Mouse (Mus musculus): ENCODE measurements at regions not wholly inside any gene's neighbourhood (a gene's known extent, or its start where the extent isn't known, plus 50 kb on each side); places are given as distances from the start of the nearest gene placed in this dataset.

- Histone ChIP-seq H3K27ac (replicated peaks) (no peak overlapping the region), H3K36me3 (no peaks in the 10 kb centered on the region), H3K9me3 (no peaks in the 10 kb centered on the region), H3K9ac (replicated peaks) (no peak overlapping the region), H3K4me2 (replicated peaks) (no peak overlapping the region), H3K4me1 (no peaks in the 10 kb centered on the region), H3K27me3 (no peaks in the 10 kb centered on the region), H3K4me3 (no peak overlapping the region)
- no peak for ATAC-seq (ENCODE audit: low FRiP score, low read depth)
- 88% methylated on average over 1 of the region's 1 CpGs for WGBS
These were observed 271.3 kb upstream of the Mad2l1 start for GRCm38 (mm10) chr6:66263918-66264317.

- no peaks in the 10 kb centered on the region for H3K27me3 ChIP-seq
- no peaks in the 10 kb centered on the region for H3K4me1 ChIP-seq
- no peak overlapping the region for H3K4me3 ChIP-seq
- H3K36me3 ChIP-seq = no peaks in the 10 kb centered on the region
- no peak overlapping the region for H3K27ac ChIP-seq (replicated peaks)
- ATAC-seq (ENCODE audit: low FRiP score, low read depth) = no peak
- 71% methylated on average over 3 of the region's 3 CpGs for WGBS
- H3K9ac ChIP-seq (replicated peaks) = no peak overlapping the region
- H3K4me2 ChIP-seq (replicated peaks) = no peak overlapping the region
- H3K9me3 ChIP-seq = no peaks in the 10 kb centered on the region
These were observed 266.8 kb upstream of the Mad2l1 start for GRCm38 (mm10) chr6:66268427-66268826.

GRCm38 (mm10) chr6:66271414-66272206, 263.6 kb upstream of the Mad2l1 start:
- Histone ChIP-seq H3K36me3 (no peaks in the 10 kb centered on the region), H3K4me1 (no peaks in the 10 kb centered on the region), H3K27me3 (no peaks in the 10 kb centered on the region), H3K4me3 (no peak overlapping the region), H3K27ac (replicated peaks) (no peak overlapping the region), H3K4me2 (replicated peaks) (no peak overlapping the region), H3K9me3 (no peaks in the 10 kb centered on the region), H3K9ac (replicated peaks) (no peak overlapping the region)
- WGBS = 89% methylated on average over 6 of the region's 6 CpGs
- ATAC-seq (ENCODE audit: low FRiP score, low read depth) = no peak

GRCm38 (mm10) chr6:66272216-66272615, 263.0 kb upstream of the Mad2l1 start:
- no peaks in the 10 kb centered on the region for H3K9me3 ChIP-seq
- no peaks in the 10 kb centered on the region for H3K4me1 ChIP-seq
- 87% methylated on average over 2 of the region's 2 CpGs for WGBS
- no peak overlapping the region for H3K4me3 ChIP-seq
- H3K36me3 ChIP-seq = no peaks in the 10 kb centered on the region
- H3K9ac ChIP-seq (replicated peaks) = no peak overlapping the region
- no peaks in the 10 kb centered on the region for H3K27me3 ChIP-seq
- H3K4me2 ChIP-seq (replicated peaks) = no peak overlapping the region
- ATAC-seq (ENCODE audit: low FRiP score, low read depth) = no peak
- no peak overlapping the region for H3K27ac ChIP-seq (replicated peaks)

GRCm38 (mm10) chr6:66274737-66275136, 260.5 kb upstream of the Mad2l1 start:
- Histone ChIP-seq H3K9ac (replicated peaks) (no peak overlapping the region), H3K4me3 (no peak overlapping the region), H3K4me1 (no peaks in the 10 kb centered on the region), H3K27ac (replicated peaks) (no peak overlapping the region), H3K9me3 (no peaks in the 10 kb centered on the region), H3K27me3 (no peaks in the 10 kb centered on the region), H3K4me2 (replicated peaks) (no peak overlapping the region), H3K36me3 (no peaks in the 10 kb centered on the region)
- ATAC-seq (ENCODE audit: low FRiP score, low read depth) = no peak
- WGBS = 91% methylated on average over 4 of the region's 4 CpGs

- no peak for ATAC-seq (ENCODE audit: low FRiP score, low read depth)
- Histone ChIP-seq H3K4me1 (no peaks in the 10 kb centered on the region), H3K4me2 (replicated peaks) (no peak overlapping the region), H3K36me3 (no peaks in the 10 kb centered on the region), H3K9ac (replicated peaks) (no peak overlapping the region), H3K27ac (replicated peaks) (no peak overlapping the region), H3K4me3 (no peak overlapping the region), H3K27me3 (no peaks in the 10 kb centered on the region), H3K9me3 (no peaks in the 10 kb centered on the region)
- 88% methylated on average over 8 of the region's 8 CpGs for WGBS
These were observed 254.5 kb upstream of the Mad2l1 start for GRCm38 (mm10) chr6:66280701-66281100.

GRCm38 (mm10) chr6:66282566-66283115, 252.5 kb upstream of the Mad2l1 start:
- H3K27ac ChIP-seq (replicated peaks) = no peak overlapping the region
- no peaks in the 10 kb centered on the region for H3K36me3 ChIP-seq
- H3K4me2 ChIP-seq (replicated peaks) = no peak overlapping the region
- no peak for ATAC-seq (ENCODE audit: low FRiP score, low read depth)
- WGBS = 88% methylated on average over 6 of the region's 6 CpGs
- H3K4me1 ChIP-seq = no peaks in the 10 kb centered on the region
- H3K4me3 ChIP-seq = no peak overlapping the region
- no peak overlapping the region for H3K9ac ChIP-seq (replicated peaks)
- H3K9me3 ChIP-seq = no peaks in the 10 kb centered on the region
- H3K27me3 ChIP-seq = no peaks in the 10 kb centered on the region

- Histone ChIP-seq H3K4me3 (no peak overlapping the region), H3K36me3 (no peaks in the 10 kb centered on the region), H3K9ac (replicated peaks) (no peak overlapping the region), H3K27ac (replicated peaks) (no peak overlapping the region), H3K27me3 (no peaks in the 10 kb centered on the region), H3K4me1 (no peaks in the 10 kb centered on the region), H3K4me2 (replicated peaks) (no peak overlapping the region), H3K9me3 (no peaks in the 10 kb centered on the region)
- WGBS = 84% methylated on average over 4 of the region's 4 CpGs
- ATAC-seq (ENCODE audit: low FRiP score, low read depth) = no peak
These were observed 251.7 kb upstream of the Mad2l1 start for GRCm38 (mm10) chr6:66283521-66283920.

GRCm38 (mm10) chr6:66287607-66288006, 247.6 kb upstream of the Mad2l1 start:
- ATAC-seq (ENCODE audit: low FRiP score, low read depth) = no peak
- Histone ChIP-seq H3K9me3 (no peaks in the 10 kb centered on the region), H3K9ac (replicated peaks) (no peak overlapping the region), H3K4me1 (no peaks in the 10 kb centered on the region), H3K4me2 (replicated peaks) (no peak overlapping the region), H3K4me3 (no peak overlapping the region), H3K27ac (replicated peaks) (no peak overlapping the region), H3K36me3 (no peaks in the 10 kb centered on the region), H3K27me3 (no peaks in the 10 kb centered on the region)

GRCm38 (mm10) chr6:66289196-66289595, 246.0 kb upstream of the Mad2l1 start:
- no peaks in the 10 kb centered on the region for H3K27me3 ChIP-seq
- H3K4me2 ChIP-seq (replicated peaks) = no peak overlapping the region
- no peaks in the 10 kb centered on the region for H3K4me1 ChIP-seq
- no peak overlapping the region for H3K27ac ChIP-seq (replicated peaks)
- H3K9ac ChIP-seq (replicated peaks) = no peak overlapping the region
- no peaks in the 10 kb centered on the region for H3K36me3 ChIP-seq
- WGBS = 77% methylated on average over 3 of the region's 3 CpGs
- H3K9me3 ChIP-seq = no peaks in the 10 kb centered on the region
- no peak overlapping the region for H3K4me3 ChIP-seq
- ATAC-seq (ENCODE audit: low FRiP score, low read depth) = no peak

- Histone ChIP-seq H3K9me3 (no peaks in the 10 kb centered on the region), H3K4me1 (no peaks in the 10 kb centered on the region), H3K4me3 (no peak overlapping the region), H3K9ac (replicated peaks) (no peak overlapping the region), H3K27me3 (no peaks in the 10 kb centered on the region), H3K27ac (replicated peaks) (no peak overlapping the region), H3K36me3 (no peaks in the 10 kb centered on the region), H3K4me2 (replicated peaks) (no peak overlapping the region)
- WGBS = 79% methylated on average over 2 of the region's 2 CpGs
- ATAC-seq (ENCODE audit: low FRiP score, low read depth) = no peak
These were observed 243.6 kb upstream of the Mad2l1 start for GRCm38 (mm10) chr6:66291576-66291975.

- H3K9me3 ChIP-seq = no peaks in the 10 kb centered on the region
- H3K36me3 ChIP-seq = no peaks in the 10 kb centered on the region
- no peak overlapping the region for H3K27ac ChIP-seq (replicated peaks)
- no peak for ATAC-seq (ENCODE audit: low FRiP score, low read depth)
- 78% methylated on average over 4 of the region's 4 CpGs for WGBS
- no peaks in the 10 kb centered on the region for H3K4me1 ChIP-seq
- H3K9ac ChIP-seq (replicated peaks) = no peak overlapping the region
- no peaks in the 10 kb centered on the region for H3K27me3 ChIP-seq
- no peak overlapping the region for H3K4me2 ChIP-seq (replicated peaks)
- H3K4me3 ChIP-seq = no peak overlapping the region
These were observed 237.1 kb upstream of the Mad2l1 start for GRCm38 (mm10) chr6:66298056-66298455.

GRCm38 (mm10) chr6:66300189-66300588, 235.0 kb upstream of the Mad2l1 start:
- no peak for ATAC-seq (ENCODE audit: low FRiP score, low read depth)

More at GRCm38 (mm10) chr6:66300189-66300588, 235.0 kb upstream of the Mad2l1 start:
- H3K27me3 ChIP-seq = no peaks in the 10 kb centered on the region
- H3K9ac ChIP-seq (replicated peaks) = no peak overlapping the region
- H3K36me3 ChIP-seq = no peaks in the 10 kb centered on the region
- no peaks in the 10 kb centered on the region for H3K9me3 ChIP-seq
- H3K4me2 ChIP-seq (replicated peaks) = no peak overlapping the region
- no peak overlapping the region for H3K27ac ChIP-seq (replicated peaks)
- H3K4me1 ChIP-seq = no peaks in the 10 kb centered on the region
- no peak overlapping the region for H3K4me3 ChIP-seq

Data from midbrain, embryonic 12.5 days (tissue).